26 mouse cellular contexts compared by ENCODE assay signal in genomic region chr5:129862325-129862724, GRCm38 (mm10). TPM values are rescaled to one million over a fixed set of nuclear protein-coding genes. Genes with fewer than 3 reads are reported as not detected.
"Had no signal": no experiment of that assay in that cellular context is flagged by ENCODE, and none has a peak within 500 bp of the region (broad histone marks: within the 10 kb centered on the region; RNA-seq: fewer than 3 reads in every experiment).

No protein-coding gene starts in this region.

- H3K9me3 ChIP-seq: heart, embryonic 10.5 days; hindbrain, embryonic 12.5 days; intestine, embryonic 15.5 days; kidney, embryonic 15.5 days; limb, embryonic 10.5 days; limb, embryonic 12.5 days; liver, embryonic 13.5 days; liver, embryonic 15.5 days had no signal

- H3K4me3 ChIP-seq: heart, embryonic 10.5 days; heart, embryonic 12.5 days; hindbrain, embryonic 10.5 days; hindbrain, embryonic 12.5 days; intestine, embryonic 15.5 days; kidney, embryonic 15.5 days; layer of hippocampus, adult 2 months; left cerebral cortex, adult 2 months; limb, embryonic 10.5 days; limb, embryonic 12.5 days; liver, embryonic 13.5 days; liver, embryonic 15.5 days had no signal

- H3K4me1 ChIP-seq: intestine, embryonic 15.5 days had no signal

- H3K27me3 ChIP-seq: heart, embryonic 12.5 days; hindbrain, embryonic 12.5 days; intestine, embryonic 15.5 days; kidney, embryonic 15.5 days; limb, embryonic 12.5 days; liver, embryonic 13.5 days; liver, embryonic 15.5 days had no signal

- ATAC-seq: hindbrain, embryonic 16.5 days; inflammation-experienced regulatory T-cells, adult 6 months; intestine, embryonic 15.5 days; intestine, postnatal 0 days had no signal

- H3K9ac ChIP-seq: heart, embryonic 12.5 days; hindbrain, embryonic 12.5 days; hindbrain, embryonic 14.5 days; intestine, embryonic 15.5 days; kidney, embryonic 15.5 days; limb, embryonic 12.5 days; liver, embryonic 13.5 days; liver, embryonic 15.5 days had no signal

- H3K27ac ChIP-seq: heart, embryonic 10.5 days; hindbrain, embryonic 10.5 days; hindbrain, embryonic 12.5 days; hindbrain, embryonic 14.5 days; intestine, embryonic 15.5 days; kidney, embryonic 15.5 days; kidney, postnatal 0 days; layer of hippocampus, adult 2 months; left cerebral cortex, adult 2 months; limb, embryonic 10.5 days; limb, embryonic 12.5 days; liver, embryonic 13.5 days; liver, embryonic 15.5 days had no signal

- H3K4me2 ChIP-seq: heart, embryonic 12.5 days; hindbrain, embryonic 12.5 days; hindbrain, embryonic 14.5 days; intestine, embryonic 15.5 days; kidney, embryonic 15.5 days; limb, embryonic 12.5 days; liver, embryonic 11.5 days; liver, embryonic 13.5 days; liver, embryonic 15.5 days had no signal

- DNase-seq: gastrocnemius, postnatal 25 days; heart, postnatal 10 days; heart, postnatal 4 days; kidney, adult 18-20 months; kidney, adult 8-10 months; kidney, postnatal 25 days; kidney, postnatal 4 days; liver; liver, embryonic 13.5 days had no signal

RNA-seq across cellular contexts. Expression of gene Phkg1, which starts 36.0 kb away (rescaled TPM):
- polyA plus RNA-seq: intestine, postnatal 0 days had no signal
